Mouse (Mus musculus) CH12.LX (cell line): ENCODE data around the gene Rtn4rl1. TPM values are rescaled to one million over a fixed set of nuclear protein-coding genes. Genes with fewer than 3 reads are reported as not detected.

ENCODE experiments used
- DNase-seq: peaks from one replicate; pipeline ENCODE4 v3.0.0-alpha.2; 2013; ENCODE audit errors: extremely low read depth
- H3K27ac ChIP-seq: 2 replicates; pipeline ENCODE4 v1.5.1; 2012; ENCODE audit warnings: low read depth, mild to moderate bottlenecking, control low read depth, moderate library complexity; ENCODE audit not compliant: insufficient read depth
- H3K27me3 ChIP-seq: replicated peaks from 2 replicates; pipeline ENCODE3; 2012; ENCODE audit warnings: inconsistent platforms
- H3K36me3 ChIP-seq, 2 experiments: replicated peaks in 1 of 2; 2 replicates each; pipeline versions ENCODE3 to v1.6.1; 2012; ENCODE audit warnings: inconsistent platforms in 1 of 2, low read length in 1 of 2, mild to moderate bottlenecking in 1 of 2, mixed read lengths in 1 of 2, moderate library complexity in 1 of 2; ENCODE audit not compliant: control insufficient read depth in 1 of 2, insufficient read depth in 1 of 2
- H3K4me1 ChIP-seq, 2 experiments: 2 replicates each; pipeline ENCODE4 v1.6.1; 2012; ENCODE audit warnings: inconsistent platforms in 1 of 2, moderate library complexity in 1 of 2; ENCODE audit not compliant: insufficient read depth in 2 of 2, control insufficient read depth in 1 of 2
- H3K4me2 ChIP-seq: 2 replicates; pipeline ENCODE4 v1.6.1; 2012; ENCODE audit warnings: low read depth, mild to moderate bottlenecking, control low read depth; ENCODE audit not compliant: poor library complexity, insufficient read depth, severe bottlenecking
- H3K4me3 ChIP-seq, 3 experiments: fragments of 150-350 bp in 1 of 3; sonication (generic) in 1 of 3; replicated peaks in 1 of 3; 2 replicates each; pipeline versions ENCODE3 to v1.5.1; 2011 to 2012; ENCODE audit warnings: low read depth in 2 of 3, low read length in 2 of 3, mild to moderate bottlenecking in 2 of 3, moderate library complexity in 2 of 3, control low read depth in 1 of 3, improper control_type of control experiment in 1 of 3, inconsistent platforms in 1 of 3, mixed read lengths in 1 of 3; ENCODE audit not compliant: poor library complexity in 1 of 3
- H3K79me2 ChIP-seq: replicated peaks from 2 replicates; pipeline ENCODE4 v1.6.1; 2012; ENCODE audit warnings: mild to moderate bottlenecking, moderate library complexity; ENCODE audit not compliant: control insufficient read depth, poor library complexity, insufficient read depth, severe bottlenecking; ENCODE audit errors: extremely low read depth
- H3K9ac ChIP-seq: 2 replicates; pipeline ENCODE4 v1.6.1; 2012; ENCODE audit warnings: low read depth, mild to moderate bottlenecking, control low read depth, moderate library complexity; ENCODE audit not compliant: insufficient read depth
- H3K9me3 ChIP-seq: replicated peaks from 2 replicates; pipeline ENCODE3; 2012; ENCODE audit warnings: low read length, inconsistent platforms, mixed read lengths
- BHLHE40 ChIP-seq: IDR thresholded peaks from 2 replicates; pipeline ENCODE4 v1.6.1; 2011; ENCODE audit warnings: mild to moderate bottlenecking, low read depth, low read length, improper control_type of control experiment
- CHD1 ChIP-seq: IDR thresholded peaks from 2 replicates; pipeline ENCODE4 v1.6.1; 2012; ENCODE audit warnings: low read depth, low read length, improper control_type of control experiment, inconsistent platforms
- CHD2 ChIP-seq: IDR thresholded peaks from 2 replicates; pipeline ENCODE4 v1.6.1; 2011; ENCODE audit warnings: low read length, improper control_type of control experiment
- CTCF ChIP-seq, 2 experiments: IDR thresholded peaks in 1 of 2; conservative IDR thresholded peaks in 1 of 2; 2 replicates each; pipeline ENCODE4 v1.5.1; 2011 to 2012; ENCODE audit warnings: low read depth in 2 of 2, low read length in 2 of 2, improper control_type of control experiment in 1 of 2, inconsistent platforms in 1 of 2, mild to moderate bottlenecking in 1 of 2, moderate library complexity in 1 of 2
- E2F4 ChIP-seq: IDR thresholded peaks from 2 replicates; pipeline ENCODE4 v1.6.1; 2011; ENCODE audit warnings: low read depth, low read length, improper control_type of control experiment; ENCODE audit not compliant: insufficient replicate concordance
- EP300 ChIP-seq: IDR thresholded peaks from 2 replicates; pipeline ENCODE4 v1.6.1; 2011; ENCODE audit warnings: low read length, improper control_type of control experiment
- GABPA ChIP-seq: IDR thresholded peaks from 2 replicates; pipeline ENCODE4 v1.6.1; 2012; ENCODE audit warnings: low read depth, low read length, improper control_type of control experiment, inconsistent platforms; ENCODE audit not compliant: insufficient replicate concordance
- HCFC1 ChIP-seq: IDR thresholded peaks from 2 replicates; pipeline ENCODE4 v1.6.1; 2012; ENCODE audit warnings: low read depth, mild to moderate bottlenecking, inconsistent platforms, low read length, improper control_type of control experiment
- IRF4 ChIP-seq: IDR thresholded peaks from 2 replicates; pipeline ENCODE4 v1.6.1; 2014; ENCODE audit warnings: low read depth, mild to moderate bottlenecking, inconsistent platforms, low read length, improper control_type of control experiment
- JUN ChIP-seq: IDR thresholded peaks from 2 replicates; pipeline ENCODE4 v1.6.1; 2011; ENCODE audit warnings: low read depth, mild to moderate bottlenecking, low read length, improper control_type of control experiment, moderate library complexity; ENCODE audit not compliant: insufficient read depth
- JUND ChIP-seq: conservative IDR thresholded peaks from 2 replicates; pipeline ENCODE4 v1.6.1; 2011; ENCODE audit warnings: low read depth, low read length, improper control_type of control experiment
- KAT2A ChIP-seq: IDR thresholded peaks from 2 replicates; pipeline ENCODE4 v1.6.1; 2012; ENCODE audit warnings: low read length, improper control_type of control experiment, inconsistent platforms; ENCODE audit not compliant: insufficient replicate concordance
- MAZ ChIP-seq: IDR thresholded peaks from 2 replicates; pipeline ENCODE4 v1.6.1; 2012; ENCODE audit warnings: low read depth, mild to moderate bottlenecking, inconsistent platforms, low read length, improper control_type of control experiment, moderate library complexity
- MEF2A ChIP-seq: IDR thresholded peaks from 2 replicates; pipeline ENCODE4 v1.6.1; 2014; ENCODE audit warnings: low read depth, mild to moderate bottlenecking, inconsistent platforms, low read length, improper control_type of control experiment, borderline replicate concordance
- MXI1 ChIP-seq: IDR thresholded peaks from 2 replicates; pipeline ENCODE4 v1.6.1; 2011; ENCODE audit warnings: mild to moderate bottlenecking, low read depth, low read length, improper control_type of control experiment
- NRF1 ChIP-seq: IDR thresholded peaks from 2 replicates; pipeline ENCODE4 v1.6.1; 2014; ENCODE audit warnings: low read depth, mild to moderate bottlenecking, inconsistent platforms, low read length, improper control_type of control experiment, moderate library complexity
- PAX5 ChIP-seq: IDR thresholded peaks from 2 replicates; pipeline ENCODE4 v1.6.1; 2012; ENCODE audit warnings: low read length, inconsistent platforms, mixed read lengths
- POLR2A ChIP-seq: IDR thresholded peaks from 2 replicates; pipeline ENCODE4 v1.6.1; 2011; ENCODE audit warnings: low read depth, mild to moderate bottlenecking, improper control_type of control experiment, low read length
- POLR2AphosphoS2 ChIP-seq: IDR thresholded peaks from 2 replicates; pipeline ENCODE4 v1.6.1; 2011; ENCODE audit warnings: low read depth, low read length, improper control_type of control experiment
- SMC3 ChIP-seq: IDR thresholded peaks from 2 replicates; pipeline ENCODE4 v1.6.1; 2011; ENCODE audit warnings: low read depth, low read length, improper control_type of control experiment
- TBP ChIP-seq: conservative IDR thresholded peaks from 2 replicates; pipeline ENCODE4 v1.6.1; 2011; ENCODE audit warnings: low read depth, low read length, improper control_type of control experiment
- TCF12 ChIP-seq: IDR thresholded peaks from 2 replicates; pipeline ENCODE4 v1.6.1; 2014; ENCODE audit warnings: low read depth, mild to moderate bottlenecking, inconsistent platforms, low read length, improper control_type of control experiment
- UBTF ChIP-seq: IDR thresholded peaks from 2 replicates; pipeline ENCODE4 v1.6.1; 2012; ENCODE audit warnings: low read depth, mild to moderate bottlenecking, inconsistent platforms, low read length, improper control_type of control experiment, moderate library complexity
- USF2 ChIP-seq: conservative IDR thresholded peaks from 2 replicates; pipeline ENCODE4 v1.6.1; 2011; ENCODE audit warnings: low read depth, low read length, improper control_type of control experiment
- ZC3H11A ChIP-seq: IDR thresholded peaks from 2 replicates; pipeline ENCODE4 v1.6.1; 2012; ENCODE audit warnings: low read depth, mild to moderate bottlenecking, inconsistent platforms, low read length, improper control_type of control experiment
- ZKSCAN1 ChIP-seq: IDR thresholded peaks from 2 replicates; pipeline ENCODE4 v1.6.1; 2012; ENCODE audit warnings: low read depth, inconsistent platforms, low read length, improper control_type of control experiment, borderline replicate concordance
- dilution Hi-C: fragments of 300-500 bp; cut with MboI; formaldehyde crosslinking; loops from 2 replicates; pipeline ENCODE4 v1.14.3; 2020; ENCODE audit warnings: low sequenced_read_pairs; ENCODE audit not compliant: extremely low pct_unique_long_range_greater_than_20kb, extremely low pct_ligation_motif_present
- in situ Hi-C: fragments of 300-500 bp; cut with MboI; formaldehyde crosslinking; loops from 3 replicates; pipeline ENCODE4 v1.14.3; 2019; ENCODE audit warnings: low sequenced_read_pairs, low pct_ligation_motif_present, low pct_unique_long_range_greater_than_20kb, mixed read lengths
- polyA plus RNA-seq: library from polyadenylated mRNA; unstranded; fragments of >175 nt; gene quantifications from 2 replicates; pipeline ENCODE4 v1.2.1, GENCODE M21; 2012; ENCODE audit warnings: low read depth; ENCODE audit not compliant: insufficient read length
- total RNA-seq, 2 experiments: library from RNA; depleted of rRNA; stranded (reverse); fragments of 300-350 nt in 1 of 2; fragments of >200 nt in 1 of 2; gene quantifications; 2 replicates each; pipeline ENCODE4 v1.2.3; 2012 to 2014

Gene Rtn4rl1
- total and polyA plus RNA-seq, 3 experiments = 0.04 to 0.09 TPM; not detected in 1

DNA sequence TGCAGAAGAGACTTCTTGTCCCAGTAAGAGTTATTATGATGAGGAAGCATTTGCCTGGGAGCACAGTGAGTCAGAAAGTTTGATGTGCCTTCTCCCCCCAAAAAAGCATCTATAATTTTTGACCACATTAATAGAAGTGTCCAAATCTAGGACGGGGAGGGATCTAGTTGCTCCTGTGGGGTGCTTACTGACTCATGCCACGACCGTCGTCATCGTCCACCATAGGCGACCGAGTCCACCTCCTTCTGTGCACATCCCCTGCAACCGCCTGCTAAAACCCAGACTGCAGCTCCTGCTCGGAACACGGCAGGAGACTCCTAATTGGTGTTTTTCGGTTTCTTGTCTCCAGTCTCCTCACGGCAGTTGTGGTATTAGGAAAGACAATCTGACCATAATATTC lies 30.5 kb downstream of the Rtn4rl1 start:
- Histone ChIP-seq H3K27me3 (peaks cover 4% of the 10 kb centered on the region), H3K79me2 (no peaks in the 10 kb centered on the region), H3K9ac (no peak overlapping the region), H3K4me3 (no peak overlapping the region), H3K36me3 (no peaks in the 10 kb centered on the region), H3K4me1 (peaks cover 3 to 17% of the 10 kb centered on the region in 2 experiments), H3K4me2 (no peak overlapping the region)
- DNase-seq = no peak
- dilution Hi-C loops = no loop called here
- TF ChIP-seq NRF1 = no peak
- no peak for TF ChIP-seq BHLHE40
- TF ChIP-seq CHD1 = no peak
- TF ChIP-seq ZC3H11A = no peak
- no peak for TF ChIP-seq JUND
- no peak for TF ChIP-seq CTCF (conservative IDR thresholded peaks at IDR 0.05 in 1 of 2, IDR thresholded peaks at IDR 0.05 in 1 of 2; ENCODE audit: low read depth in 2 of 2, low read length in 2 of 2)
- TF ChIP-seq POLR2AphosphoS2 = no peak
- TF ChIP-seq EP300 = no peak
- no peak for TF ChIP-seq SMC3
- TF ChIP-seq CHD2 = no peak
- no peak for TF ChIP-seq TCF12
- TF ChIP-seq MAZ = no peak
- TF ChIP-seq MEF2A = no peak
- no peak for TF ChIP-seq POLR2A
- no peak for TF ChIP-seq ZKSCAN1
- TF ChIP-seq IRF4 = no peak
- TF ChIP-seq KAT2A = no peak
- no peak for TF ChIP-seq GABPA
- TF ChIP-seq USF2 = no peak
- no peak for TF ChIP-seq MXI1
- TF ChIP-seq, all 38 proteins: peak for 0
- H3K27ac ChIP-seq = no peak overlapping the region
- in situ Hi-C loops = no loop called here
- H3K9me3 ChIP-seq = peaks cover 2% of the 10 kb centered on the region

DNA sequence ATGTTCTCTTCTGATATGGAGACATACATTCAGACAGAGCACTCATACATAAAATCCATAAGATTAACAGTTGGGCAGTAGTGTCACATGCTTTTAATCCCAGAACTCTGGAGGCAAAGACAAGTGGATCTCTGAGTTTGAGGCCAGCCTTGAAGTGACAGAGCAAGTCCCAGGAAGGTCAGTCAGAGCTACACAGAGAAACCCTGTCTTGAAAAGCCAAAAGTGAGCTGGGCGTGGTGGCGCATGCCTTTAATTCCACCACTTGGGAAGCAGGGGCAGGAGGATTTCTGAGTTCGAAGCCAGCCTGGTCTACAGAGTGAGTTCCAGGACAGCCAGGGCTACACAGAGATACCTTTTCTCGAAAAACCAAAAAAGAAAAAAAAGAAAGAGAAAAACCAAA lies 31.3 kb downstream of the Rtn4rl1 start:
- H3K9me3 ChIP-seq = peaks cover 2% of the 10 kb centered on the region
- H3K27ac ChIP-seq = no peak overlapping the region
- no peak overlapping the region for H3K4me3 ChIP-seq
- in situ Hi-C loops = loop anchor here (5.0 kb wide), 1 partner anchor 33 kb away; the partner anchor contains the start of genes Dph1 and Rtn4rl1
- no peak overlapping the region for H3K9ac ChIP-seq
- dilution Hi-C loops = no loop called here
- peaks cover 4 to 24% of the 10 kb centered on the region in 2 experiments for H3K4me1 ChIP-seq
- H3K79me2 ChIP-seq = no peaks in the 10 kb centered on the region
- H3K36me3 ChIP-seq = no peaks in the 10 kb centered on the region
- H3K27me3 ChIP-seq = peaks cover 4% of the 10 kb centered on the region
- TF ChIP-seq UBTF (no peak), MXI1 (no peak), CTCF (conservative IDR thresholded peaks at IDR 0.05 in 1 of 2, IDR thresholded peaks at IDR 0.05 in 1 of 2; ENCODE audit: low read depth in 2 of 2, low read length in 2 of 2) (no peak), CHD1 (no peak), MEF2A (no peak), TCF12 (no peak), HCFC1 (no peak), EP300 (no peak), JUN (no peak), CHD2 (no peak), KAT2A (no peak), NRF1 (no peak), ZKSCAN1 (no peak), TBP (no peak), E2F4 (no peak), POLR2AphosphoS2 (no peak), PAX5 (no peak), IRF4 (no peak)
- TF ChIP-seq, all 38 proteins: peak for 0
- H3K4me2 ChIP-seq = no peak overlapping the region
- DNase-seq = no peak
